Mouse (Mus musculus): Measurements from ENCODE around the gene Slc2a8. TPM values are rescaled to one million over a fixed set of nuclear protein-coding genes. Genes with fewer than 3 reads are reported as not detected.
A peak's percentile ranks its signal among the peaks of the same experiment; 100 is the strongest.

Slc2a8 gene
- polyA plus RNA-seq, 1 experiment = 4.3 TPM

DNA sequence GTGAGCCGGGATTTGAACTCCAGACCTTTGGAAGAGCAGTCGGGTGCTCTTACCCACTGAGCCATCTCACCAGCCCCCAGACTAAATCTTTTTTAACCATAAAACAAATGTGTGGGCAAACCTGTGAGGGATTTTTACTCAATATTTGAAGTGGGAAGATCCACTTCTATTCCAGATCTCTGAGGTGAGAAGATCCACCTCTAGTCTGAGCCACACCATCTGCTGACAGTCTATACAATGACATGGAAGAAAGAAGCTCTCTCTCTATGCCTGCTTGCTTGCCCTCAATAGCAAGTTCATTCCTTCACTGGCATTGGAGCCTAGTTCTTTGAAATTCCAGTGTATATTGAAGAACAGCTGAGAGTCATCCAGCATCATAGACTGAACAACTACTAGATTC lies 17.9 kb upstream of the Slc2a8 start:
- H3K4me1 ChIP-seq (ENCODE audit: control insufficient read depth) = no peaks in the 10 kb centered on the region
- H3K27me3 ChIP-seq (ENCODE audit: control insufficient read depth) = no peaks in the 10 kb centered on the region; the same call in 1 of the 2 replicates
- TF ChIP-seq GATA1 (IDR thresholded peaks at IDR 0.05; ENCODE audit: low read length) = no peak
- TF ChIP-seq TAL1 (IDR thresholded peaks at IDR 0.05; ENCODE audit: low read length) = no peak

DNA sequence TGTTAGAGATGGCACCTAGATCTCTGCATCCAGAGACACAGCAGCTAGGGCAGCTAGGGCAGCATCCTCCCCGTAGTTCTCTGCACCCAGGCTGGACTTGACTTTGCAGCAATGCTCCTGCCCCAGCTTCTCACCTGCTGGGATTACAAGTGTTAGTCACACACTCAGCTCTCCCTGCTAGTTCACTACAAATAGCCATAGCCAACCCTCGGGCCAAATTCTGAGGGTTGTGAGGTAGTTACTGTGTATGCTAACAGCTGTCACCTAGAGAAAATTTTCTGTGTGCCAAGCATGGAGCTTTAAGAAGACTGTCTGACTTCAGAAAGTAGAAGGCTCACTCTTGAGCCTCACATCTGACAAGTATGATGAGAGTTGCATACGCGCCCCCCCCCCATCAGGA lies 15.9 kb upstream of the Slc2a8 start:
- no peak overlapping the region for H3K4me3 ChIP-seq (replicated peaks)
- no peaks in the 10 kb centered on the region for H3K4me1 ChIP-seq (ENCODE audit: control insufficient read depth)
- TF ChIP-seq TAL1 (IDR thresholded peaks at IDR 0.05; ENCODE audit: low read length) (no peak), GATA1 (IDR thresholded peaks at IDR 0.05; ENCODE audit: low read length) (no peak)
- H3K36me3 ChIP-seq (ENCODE audit: control insufficient read depth) = no peaks in the 10 kb centered on the region
- no peaks in the 10 kb centered on the region for H3K9me3 ChIP-seq (ENCODE audit: control insufficient read depth, low read length)
- H3K27me3 ChIP-seq (ENCODE audit: control insufficient read depth) = no peaks in the 10 kb centered on the region

More for the DNA sequence above, 17.9 kb upstream of the Slc2a8 start:
- no peak overlapping the region for H3K4me3 ChIP-seq (replicated peaks)
- no peaks in the 10 kb centered on the region for H3K9me3 ChIP-seq (ENCODE audit: control insufficient read depth, low read length)
- H3K36me3 ChIP-seq (ENCODE audit: control insufficient read depth) = no peaks in the 10 kb centered on the region

DNA sequence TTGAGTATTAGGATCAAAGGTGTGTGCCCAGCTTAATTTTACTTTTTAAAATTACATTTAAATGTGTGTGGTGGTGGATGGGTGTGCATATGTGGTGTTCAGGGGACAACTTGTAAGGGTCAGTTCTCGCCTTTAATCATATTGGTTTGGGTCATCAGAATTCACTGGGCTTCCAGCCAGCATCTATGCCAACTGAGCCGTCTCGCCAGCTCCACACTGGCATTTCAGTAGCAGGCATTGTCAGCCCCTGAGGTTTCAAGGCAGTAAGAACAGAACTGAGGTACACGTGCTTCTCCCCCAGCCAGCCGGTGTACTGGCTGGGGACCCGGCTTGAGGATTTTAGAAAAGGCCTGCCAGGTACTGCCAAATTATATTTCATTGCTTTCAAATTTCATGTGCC lies 15.2 kb upstream of the Slc2a8 start:
- Histone ChIP-seq H3K36me3 (ENCODE audit: control insufficient read depth) (no peaks in the 10 kb centered on the region), H3K9me3 (ENCODE audit: control insufficient read depth, low read length) (no peaks in the 10 kb centered on the region), H3K27me3 (ENCODE audit: control insufficient read depth) (no peaks in the 10 kb centered on the region), H3K4me3 (replicated peaks) (no peak overlapping the region), H3K4me1 (ENCODE audit: control insufficient read depth) (no peaks in the 10 kb centered on the region)
- TF ChIP-seq TAL1 (IDR thresholded peaks at IDR 0.05; ENCODE audit: low read length) (no peak), GATA1 (IDR thresholded peaks at IDR 0.05; ENCODE audit: low read length) (no peak)

DNA sequence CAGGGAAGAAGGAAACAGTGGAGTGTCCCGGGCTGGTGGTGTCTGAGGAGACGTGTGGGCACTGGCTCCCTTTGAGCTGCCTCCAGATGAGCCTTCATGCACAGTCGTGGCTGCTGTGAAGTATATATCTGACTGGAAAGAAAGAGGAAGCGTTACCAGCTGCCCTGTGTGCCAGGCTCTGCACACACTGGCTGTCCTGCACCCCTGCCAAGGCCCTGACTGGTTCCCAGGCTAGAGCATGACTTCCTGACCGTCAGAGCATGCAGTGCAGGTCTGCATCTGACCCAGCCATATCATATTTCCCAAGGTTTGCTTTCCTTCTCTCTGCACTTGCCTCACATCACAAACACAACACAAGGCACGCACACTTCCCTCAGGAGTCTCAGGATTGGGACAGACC lies 10.2 kb upstream of the Slc2a8 start:
- H3K4me1 ChIP-seq (ENCODE audit: control insufficient read depth) = no peaks in the 10 kb centered on the region
- H3K36me3 ChIP-seq (ENCODE audit: control insufficient read depth) = no peaks in the 10 kb centered on the region
- no peak for TF ChIP-seq GATA1 (IDR thresholded peaks at IDR 0.05; ENCODE audit: low read length)
- no peak for TF ChIP-seq TAL1 (IDR thresholded peaks at IDR 0.05; ENCODE audit: low read length)
- no peaks in the 10 kb centered on the region for H3K27me3 ChIP-seq (ENCODE audit: control insufficient read depth)
- H3K9me3 ChIP-seq (ENCODE audit: control insufficient read depth, low read length) = no peaks in the 10 kb centered on the region
- no peak overlapping the region for H3K4me3 ChIP-seq (replicated peaks)

- Histone ChIP-seq H3K4me3 (replicated peaks) (no peak overlapping the region), H3K9me3 (ENCODE audit: control insufficient read depth, low read length) (no peaks in the 10 kb centered on the region), H3K4me1 (ENCODE audit: control insufficient read depth) (no peaks in the 10 kb centered on the region), H3K36me3 (ENCODE audit: control insufficient read depth) (no peaks in the 10 kb centered on the region), H3K27me3 (ENCODE audit: control insufficient read depth) (no peaks in the 10 kb centered on the region)
- TF ChIP-seq GATA1 (IDR thresholded peaks at IDR 0.05; ENCODE audit: low read length) (no peak), TAL1 (IDR thresholded peaks at IDR 0.05; ENCODE audit: low read length) (no peak)
Observed at GRCm38 (mm10) chr2:32990167-32990832, 8.4 kb upstream of the Slc2a8 start.

GRCm38 (mm10) chr2:32989376-32989775 lies 7.5 kb upstream of the Slc2a8 start:
- H3K9me3 ChIP-seq (ENCODE audit: control insufficient read depth, low read length) = no peaks in the 10 kb centered on the region
- TF ChIP-seq TAL1 (IDR thresholded peaks at IDR 0.05; ENCODE audit: low read length) (no peak), GATA1 (IDR thresholded peaks at IDR 0.05; ENCODE audit: low read length) (no peak)
- H3K27me3 ChIP-seq (ENCODE audit: control insufficient read depth) = peaks cover 5% of the 10 kb centered on the region
- H3K36me3 ChIP-seq (ENCODE audit: control insufficient read depth) = no peaks in the 10 kb centered on the region
- H3K4me1 ChIP-seq (ENCODE audit: control insufficient read depth) = no peaks in the 10 kb centered on the region
- no peak overlapping the region for H3K4me3 ChIP-seq (replicated peaks)

- Histone ChIP-seq H3K4me1 (ENCODE audit: control insufficient read depth) (peaks cover 23% of the 10 kb centered on the region), H3K36me3 (ENCODE audit: control insufficient read depth) (no peaks in the 10 kb centered on the region), H3K4me3 (replicated peaks) (no peak overlapping the region), H3K27me3 (ENCODE audit: control insufficient read depth) (peaks cover 17% of the 10 kb centered on the region), H3K9me3 (ENCODE audit: control insufficient read depth, low read length) (no peaks in the 10 kb centered on the region)
- TF ChIP-seq GATA1 (IDR thresholded peaks at IDR 0.05; ENCODE audit: low read length) (no peak), TAL1 (IDR thresholded peaks at IDR 0.05; ENCODE audit: low read length) (no peak)
Observed at GRCm38 (mm10) chr2:32985844-32986243, 4.0 kb upstream of the Slc2a8 start.

DNA sequence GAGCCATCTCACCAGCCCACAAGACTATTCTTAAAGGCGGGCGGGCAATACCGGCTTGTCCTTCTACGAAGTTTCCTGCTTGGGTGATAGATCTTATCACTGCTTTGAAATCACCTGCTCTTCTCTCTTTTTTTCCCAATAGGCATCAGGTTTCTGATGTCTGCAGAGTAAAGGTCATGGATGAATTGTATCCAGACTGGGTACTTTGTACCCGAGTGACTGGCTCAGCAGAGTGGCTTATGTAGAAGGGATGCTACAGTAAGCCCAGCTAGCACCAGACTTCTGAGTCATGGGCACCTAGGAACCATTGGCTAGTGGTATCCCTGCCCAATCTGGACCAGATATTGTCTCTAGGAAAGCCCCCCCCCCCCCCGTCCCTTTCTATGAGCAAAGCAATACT lies 1.7 kb upstream of the Slc2a8 start:
- peaks cover 17% of the 10 kb centered on the region for H3K27me3 ChIP-seq (ENCODE audit: control insufficient read depth)
- H3K9me3 ChIP-seq (ENCODE audit: control insufficient read depth, low read length) = no peaks in the 10 kb centered on the region
- peaks cover 44% of the 10 kb centered on the region for H3K4me1 ChIP-seq (ENCODE audit: control insufficient read depth)
- H3K4me3 ChIP-seq (replicated peaks) = no peak overlapping the region
- TF ChIP-seq GATA1 (IDR thresholded peaks at IDR 0.05; ENCODE audit: low read length) = no peak
- TF ChIP-seq TAL1 (IDR thresholded peaks at IDR 0.05; ENCODE audit: low read length) = no peak
- H3K36me3 ChIP-seq (ENCODE audit: control insufficient read depth) = peaks cover 4% of the 10 kb centered on the region

GRCm38 (mm10) chr2:32982700-32983099 lies 817 bp upstream of the Slc2a8 start:
- peaks cover 53% of the 10 kb centered on the region for H3K4me1 ChIP-seq (ENCODE audit: control insufficient read depth)
- peaks cover 17% of the 10 kb centered on the region for H3K27me3 ChIP-seq (ENCODE audit: control insufficient read depth)
- no peak for TF ChIP-seq TAL1 (IDR thresholded peaks at IDR 0.05; ENCODE audit: low read length)
- no peaks in the 10 kb centered on the region for H3K9me3 ChIP-seq (ENCODE audit: control insufficient read depth, low read length)
- peak overlapping the region; percentile 71 for H3K4me3 ChIP-seq (replicated peaks)
- peaks cover 4% of the 10 kb centered on the region for H3K36me3 ChIP-seq (ENCODE audit: control insufficient read depth)

DNA sequence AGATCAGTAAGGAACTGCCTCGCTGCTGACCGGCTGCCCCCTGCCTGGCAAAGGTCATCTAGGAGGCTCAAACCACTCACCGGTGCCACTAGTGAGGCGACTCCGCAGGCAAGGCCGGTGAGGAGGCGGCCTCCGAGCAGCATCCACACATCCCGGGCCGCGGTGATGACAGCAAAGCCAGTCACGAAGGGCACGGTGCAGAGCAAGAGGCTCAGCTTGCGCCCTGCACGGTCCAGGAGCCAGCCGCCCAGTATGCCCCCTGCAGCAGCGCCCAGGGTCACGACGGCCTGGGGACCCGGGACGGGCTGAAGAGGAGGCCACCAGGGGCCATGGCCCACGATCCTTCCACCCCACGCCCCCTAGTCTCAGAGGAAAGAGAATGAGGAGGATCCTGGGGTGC lies 602 bp downstream of the Slc2a8 start:
- peaks cover 10% of the 10 kb centered on the region for H3K36me3 ChIP-seq (ENCODE audit: control insufficient read depth)
- peaks cover 61% of the 10 kb centered on the region for H3K4me1 ChIP-seq (ENCODE audit: control insufficient read depth)
- no peak for TF ChIP-seq TAL1 (IDR thresholded peaks at IDR 0.05; ENCODE audit: low read length)
- no peak for TF ChIP-seq GATA1 (IDR thresholded peaks at IDR 0.05; ENCODE audit: low read length)
- H3K4me3 ChIP-seq (replicated peaks) = peak overlapping the region; percentile 71
- no peaks in the 10 kb centered on the region for H3K9me3 ChIP-seq (ENCODE audit: control insufficient read depth, low read length)
- H3K27me3 ChIP-seq (ENCODE audit: control insufficient read depth) = peaks cover 17% of the 10 kb centered on the region
